Mouse (Mus musculus): ENCODE data around the gene Abcc9. TPM values are rescaled to one million over a fixed set of nuclear protein-coding genes. Genes with fewer than 3 reads are reported as not detected.

Gene Abcc9
- polyA plus RNA-seq, 1 experiment from 2014 or later: 7.7 TPM

GRCm38 (mm10) chr6:142732567-142733290 is 30.6 kb upstream of the Abcc9 start:
- Histone ChIP-seq H3K4me3 (replicated peaks) (no peak overlapping the region), H3K4me1 (no peaks in the 10 kb centered on the region), H3K9ac (no peak overlapping the region), H3K27ac (peak overlapping the region; percentile 48; the same call in 1 of the 2 replicates), H3K36me3 (no peaks in the 10 kb centered on the region), H3K9me3 (replicated peaks) (no peaks in the 10 kb centered on the region), H3K27me3 (no peaks in the 10 kb centered on the region), H3K4me2 (no peak overlapping the region)
- peak; percentile 60; the same call in 1 of the 2 replicates for ATAC-seq (replicated peaks; ENCODE audit: low FRiP score)
- WGBS: 53% methylated on average over 14 of the region's 14 CpGs

DNA sequence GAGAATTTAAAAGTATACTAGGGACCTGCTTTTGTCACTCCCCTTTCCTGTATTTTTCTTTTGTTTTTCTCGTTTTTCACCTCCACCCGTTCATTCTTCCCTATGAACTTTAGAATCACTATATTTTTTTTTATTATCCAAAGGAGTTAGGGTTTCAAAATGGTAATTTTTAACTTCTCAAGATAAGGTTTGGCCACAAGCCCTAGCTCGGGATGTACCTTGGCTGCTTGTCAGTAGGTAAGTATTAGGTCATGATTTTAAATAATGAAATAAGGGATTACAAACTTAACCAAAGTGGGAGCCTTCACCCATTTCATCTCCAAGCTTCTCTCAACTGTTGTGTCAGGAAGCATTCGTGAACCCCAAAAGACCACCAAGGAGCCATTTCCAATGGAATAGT is 23.9 kb upstream of the Abcc9 start:
- 85% methylated on average over 4 of the region's 4 CpGs for WGBS
- no peaks in the 10 kb centered on the region for H3K4me1 ChIP-seq

DNA sequence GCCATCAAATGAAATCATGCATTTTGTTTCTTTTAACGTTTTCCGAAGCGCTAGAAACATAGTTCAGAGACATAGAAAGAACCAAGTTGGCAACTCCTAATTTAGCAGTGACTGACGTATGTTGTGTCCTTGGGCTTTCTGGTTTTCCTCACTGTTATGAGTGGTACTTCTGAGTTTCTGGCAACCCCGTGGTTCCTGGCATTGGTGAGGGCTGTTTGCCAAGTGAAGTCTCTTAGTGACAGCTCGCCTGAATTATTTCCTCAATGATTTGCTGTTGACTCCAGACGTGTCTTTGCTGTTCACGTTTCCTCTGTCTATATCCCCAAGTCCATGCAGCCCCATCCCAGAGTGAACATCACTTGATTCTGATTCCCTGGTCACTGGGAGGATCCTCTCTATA is 19.6 kb upstream of the Abcc9 start:
- Histone ChIP-seq H3K27ac (no peak overlapping the region), H3K27me3 (no peaks in the 10 kb centered on the region), H3K9ac (no peak overlapping the region), H3K9me3 (replicated peaks) (0 out of 2 replicates have a peak, but pooled peaks cover 3% of the 10 kb centered on the region), H3K36me3 (no peaks in the 10 kb centered on the region), H3K4me1 (no peaks in the 10 kb centered on the region), H3K4me3 (replicated peaks) (no peak overlapping the region), H3K4me2 (no peak overlapping the region)
- no peak for ATAC-seq (replicated peaks; ENCODE audit: low FRiP score)
- WGBS: 83% methylated on average over 8 of the region's 8 CpGs

More for the DNA sequence above, 23.9 kb upstream of the Abcc9 start:
- Histone ChIP-seq H3K36me3 (no peaks in the 10 kb centered on the region), H3K27me3 (no peaks in the 10 kb centered on the region), H3K9me3 (replicated peaks) (0 out of 2 replicates have a peak, but pooled peaks cover 3% of the 10 kb centered on the region), H3K27ac (no peak overlapping the region), H3K4me3 (replicated peaks) (no peak overlapping the region), H3K9ac (no peak overlapping the region), H3K4me2 (no peak overlapping the region)
- no peak for ATAC-seq (replicated peaks; ENCODE audit: low FRiP score)

- H3K4me1 ChIP-seq: no peaks in the 10 kb centered on the region
- H3K4me2 ChIP-seq: no peak overlapping the region
- ATAC-seq (replicated peaks; ENCODE audit: low FRiP score): no peak
- 72% methylated on average over 6 of the region's 6 CpGs for WGBS
- H3K4me3 ChIP-seq (replicated peaks): no peak overlapping the region
- H3K27ac ChIP-seq: no peak overlapping the region
- H3K9me3 ChIP-seq (replicated peaks): 0 out of 2 replicates have a peak, but pooled peaks cover 3% of the 10 kb centered on the region
- no peak overlapping the region for H3K9ac ChIP-seq
- H3K27me3 ChIP-seq: no peaks in the 10 kb centered on the region
- H3K36me3 ChIP-seq: no peaks in the 10 kb centered on the region
These were observed 18.5 kb upstream of the Abcc9 start for GRCm38 (mm10) chr6:142720641-142721040.

- Histone ChIP-seq H3K27me3 (no peaks in the 10 kb centered on the region), H3K9ac (no peak overlapping the region), H3K4me2 (no peak overlapping the region), H3K9me3 (replicated peaks) (peaks cover 6% of the 10 kb centered on the region; the same call in 1 of the 2 replicates), H3K4me1 (no peaks in the 10 kb centered on the region), H3K36me3 (no peaks in the 10 kb centered on the region), H3K27ac (no peak overlapping the region), H3K4me3 (replicated peaks) (no peak overlapping the region)
- ATAC-seq (replicated peaks; ENCODE audit: low FRiP score): no peak
- WGBS: 70% methylated on average over 7 of the region's 7 CpGs
These were observed 16.1 kb upstream of the Abcc9 start for GRCm38 (mm10) chr6:142718167-142718566.

DNA sequence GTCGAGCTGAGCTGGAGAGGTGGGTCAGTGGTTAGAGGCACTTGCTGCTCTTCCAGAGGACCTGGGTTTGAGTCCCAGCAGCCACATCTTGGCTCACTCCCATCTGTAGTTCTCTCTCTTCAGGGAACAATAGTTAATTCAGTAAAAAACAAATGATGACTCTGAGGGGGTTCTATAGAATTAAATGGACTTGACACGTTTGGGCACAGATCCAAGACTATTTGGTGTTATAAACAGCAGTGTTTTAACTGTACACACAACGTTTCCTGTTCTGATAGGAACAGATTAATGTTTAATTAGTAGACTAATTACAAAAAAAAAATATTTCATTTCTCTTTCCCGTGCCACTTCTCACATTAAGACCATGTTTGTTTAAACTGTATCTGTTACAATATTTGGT is 15.1 kb upstream of the Abcc9 start:
- H3K27me3 ChIP-seq: no peaks in the 10 kb centered on the region
- H3K4me1 ChIP-seq: peaks cover under 1% of the 10 kb centered on the region
- WGBS: 69% methylated on average over 4 of the region's 4 CpGs
- H3K9me3 ChIP-seq (replicated peaks): peaks cover 4% of the 10 kb centered on the region; the same call in 1 of the 2 replicates
- H3K9ac ChIP-seq: no peak overlapping the region
- H3K27ac ChIP-seq: no peak overlapping the region
- no peak overlapping the region for H3K4me3 ChIP-seq (replicated peaks)
- ATAC-seq (replicated peaks; ENCODE audit: low FRiP score): no peak
- no peak overlapping the region for H3K4me2 ChIP-seq
- no peaks in the 10 kb centered on the region for H3K36me3 ChIP-seq

GRCm38 (mm10) chr6:142715026-142715425 is 12.9 kb upstream of the Abcc9 start:
- Histone ChIP-seq H3K4me3 (replicated peaks) (no peak overlapping the region), H3K9ac (no peak overlapping the region), H3K4me1 (peaks cover 12% of the 10 kb centered on the region), H3K36me3 (no peaks in the 10 kb centered on the region), H3K27me3 (no peaks in the 10 kb centered on the region), H3K27ac (no peak overlapping the region), H3K4me2 (no peak overlapping the region), H3K9me3 (replicated peaks) (peaks cover 4% of the 10 kb centered on the region; the same call in 1 of the 2 replicates)
- ATAC-seq (replicated peaks; ENCODE audit: low FRiP score): no peak
- WGBS: 62% methylated on average over 8 of the region's 8 CpGs

- H3K4me2 ChIP-seq: no peak overlapping the region; the same call in 1 of the 2 replicates
- WGBS: 44% methylated on average over 4 of the region's 4 CpGs
- peaks cover 4% of the 10 kb centered on the region; the same call in 1 of the 2 replicates for H3K9me3 ChIP-seq (replicated peaks)
These were observed 9.0 kb upstream of the Abcc9 start for GRCm38 (mm10) chr6:142711106-142711505.

GRCm38 (mm10) chr6:142710690-142711089 is 8.6 kb upstream of the Abcc9 start:
- 68% methylated on average over 6 of the region's 6 CpGs for WGBS
- no peak overlapping the region for H3K4me2 ChIP-seq
- ATAC-seq (replicated peaks; ENCODE audit: low FRiP score): no peak; the same call in 1 of the 2 replicates

More at GRCm38 (mm10) chr6:142711106-142711505, 9.0 kb upstream of the Abcc9 start:
- H3K27me3 ChIP-seq: no peaks in the 10 kb centered on the region
- peaks cover 12% of the 10 kb centered on the region for H3K4me1 ChIP-seq
- ATAC-seq (replicated peaks; ENCODE audit: low FRiP score): no peak
- H3K4me3 ChIP-seq (replicated peaks): no peak overlapping the region
- no peaks in the 10 kb centered on the region for H3K36me3 ChIP-seq
- H3K9ac ChIP-seq: no peak overlapping the region
- H3K27ac ChIP-seq: peak overlapping the region; percentile 79

GRCm38 (mm10) chr6:142708369-142708768 is 6.3 kb upstream of the Abcc9 start:
- Histone ChIP-seq H3K9me3 (replicated peaks) (no peaks in the 10 kb centered on the region), H3K27ac (no peak overlapping the region), H3K9ac (no peak overlapping the region), H3K27me3 (no peaks in the 10 kb centered on the region), H3K4me3 (replicated peaks) (no peak overlapping the region), H3K36me3 (no peaks in the 10 kb centered on the region), H3K4me1 (peaks cover 14% of the 10 kb centered on the region), H3K4me2 (no peak overlapping the region)
- no peak for ATAC-seq (replicated peaks; ENCODE audit: low FRiP score)
- 75% methylated on average over 6 of the region's 6 CpGs for WGBS

More at GRCm38 (mm10) chr6:142710690-142711089, 8.6 kb upstream of the Abcc9 start:
- H3K36me3 ChIP-seq: no peaks in the 10 kb centered on the region
- peaks cover 12% of the 10 kb centered on the region for H3K4me1 ChIP-seq
- no peak overlapping the region for H3K4me3 ChIP-seq (replicated peaks)
- H3K9ac ChIP-seq: no peak overlapping the region
- H3K27ac ChIP-seq: peak overlapping the region; percentile 79
- H3K27me3 ChIP-seq: no peaks in the 10 kb centered on the region
- H3K9me3 ChIP-seq (replicated peaks): peaks cover 4% of the 10 kb centered on the region; the same call in 1 of the 2 replicates

DNA sequence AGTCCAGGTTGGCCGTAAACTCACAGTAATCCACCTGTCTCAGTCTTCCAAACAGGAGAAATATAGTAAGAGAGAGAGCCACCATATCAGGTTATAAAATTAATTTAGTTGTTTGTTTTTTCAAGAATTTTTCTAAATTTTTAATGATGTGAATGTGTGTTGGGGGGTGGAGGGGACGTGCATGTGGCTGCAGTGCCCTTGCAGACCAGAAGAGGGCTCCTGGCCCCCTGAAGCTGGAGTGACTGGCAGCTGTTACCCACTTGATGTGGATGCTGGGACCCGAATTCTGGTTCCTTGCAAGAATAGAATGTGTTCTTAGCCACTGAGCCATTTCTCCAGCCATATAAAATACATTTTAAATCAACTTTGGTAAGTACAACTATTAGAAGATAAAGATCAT is 4.6 kb upstream of the Abcc9 start:
- no peaks in the 10 kb centered on the region for H3K27me3 ChIP-seq
- peaks cover 21% of the 10 kb centered on the region for H3K4me1 ChIP-seq
- no peak overlapping the region for H3K27ac ChIP-seq
- H3K4me3 ChIP-seq (replicated peaks): no peak overlapping the region
- 79% methylated on average over 3 of the region's 3 CpGs for WGBS
- H3K36me3 ChIP-seq: no peaks in the 10 kb centered on the region
- H3K9ac ChIP-seq: no peak overlapping the region
- H3K9me3 ChIP-seq (replicated peaks): no peaks in the 10 kb centered on the region
- no peak for ATAC-seq (replicated peaks; ENCODE audit: low FRiP score)
- no peak overlapping the region for H3K4me2 ChIP-seq

GRCm38 (mm10) chr6:142703441-142703930 is 1.4 kb upstream of the Abcc9 start:
- no peaks in the 10 kb centered on the region for H3K9me3 ChIP-seq (replicated peaks)
- H3K9ac ChIP-seq: no peak overlapping the region
- WGBS: 69% methylated on average over 11 of the region's 11 CpGs
- H3K4me1 ChIP-seq: peaks cover 23% of the 10 kb centered on the region
- ATAC-seq (replicated peaks; ENCODE audit: low FRiP score): no peak
- no peaks in the 10 kb centered on the region for H3K27me3 ChIP-seq
- no peak overlapping the region for H3K4me2 ChIP-seq
- H3K36me3 ChIP-seq: no peaks in the 10 kb centered on the region
- H3K27ac ChIP-seq: no peak overlapping the region
- H3K4me3 ChIP-seq (replicated peaks): no peak overlapping the region
